Mouse (Mus musculus) hindbrain, postnatal 0 days (tissue): ENCODE measurements around the gene Ankrd44. TPM values are rescaled to one million over a fixed set of nuclear protein-coding genes. Genes with fewer than 3 reads are reported as not detected.
A peak's percentile ranks its signal among the peaks of the same experiment; 100 is the strongest.

Experiments used
- ATAC-seq: fragments of 200-750 bp; cut with Nextera tagmentation; 2 replicates; pipeline ENCODE4 v1.8.0; 2017; ENCODE audit warnings: mild to moderate bottlenecking, moderate TSS enrichment, moderate library complexity
- DNase-seq: peaks from one replicate; pipeline ENCODE4 v3.0.0-alpha.2; 2015; ENCODE audit warnings: low spot score
- H3K27ac ChIP-seq: fragments of 300-500 bp; sonication (generic); 2 replicates; pipeline ENCODE4 v1.5.1; 2014; ENCODE audit warnings: mild to moderate bottlenecking
- H3K27me3 ChIP-seq: fragments of 300-500 bp; sonication (generic); 2 replicates; pipeline ENCODE4 v1.6.1; 2014; ENCODE audit warnings: low read length, mixed read lengths; ENCODE audit not compliant: insufficient read depth
- H3K36me3 ChIP-seq: fragments of 300-500 bp; sonication (generic); 2 replicates; pipeline ENCODE4 v1.6.1; 2014; ENCODE audit warnings: low read length, mixed read lengths; ENCODE audit not compliant: insufficient read depth
- H3K4me1 ChIP-seq: fragments of 300-500 bp; sonication (generic); 2 replicates; pipeline ENCODE4 v1.6.1; 2014; ENCODE audit warnings: antibody characterized with exemption, low read length, mixed read lengths; ENCODE audit not compliant: insufficient read depth
- H3K4me2 ChIP-seq: fragments of 300-500 bp; sonication (generic); 2 replicates; pipeline ENCODE4 v1.6.1; 2014; ENCODE audit warnings: low read depth, mild to moderate bottlenecking, low read length, moderate library complexity, mixed read lengths
- H3K4me3 ChIP-seq: fragments of 300-500 bp; sonication (generic); 2 replicates; pipeline ENCODE4 v1.5.1; 2014; ENCODE audit warnings: low read length
- H3K9ac ChIP-seq: fragments of 300-500 bp; sonication (generic); replicated peaks from 2 replicates; pipeline ENCODE4 v1.6.1; 2014; ENCODE audit warnings: mild to moderate bottlenecking, low read length, moderate library complexity, mixed read lengths
- H3K9me3 ChIP-seq: fragments of 300-500 bp; sonication (generic); 2 replicates; pipeline ENCODE4 v1.6.1; 2016; ENCODE audit warnings: low read length, mixed read lengths
- CTCF ChIP-seq: IDR thresholded peaks from 2 replicates; pipeline ENCODE4 v1.5.1; 2016; ENCODE audit warnings: antibody characterized with exemption, control low read depth, low read depth
- WGBS: fragments of 180-500 bp; shearing (Covaris S2); extraction: QIAGEN DNeasy Blood & Tissue Kit; methylation state at CpG from one replicate; pipeline ENCODE4 v1.1.7; 2014; 5-methylcytosine and 5-hydroxymethylcytosine counted together
- polyA plus RNA-seq: library from polyadenylated mRNA; unstranded; fragments of >200 nt; fragmentation: Nextera tagmentation; extraction: Ambion mirVana; gene quantifications from 2 replicates; pipeline ENCODE4 v1.2.1, GENCODE M21; 2015
- total RNA-seq: library from RNA; depleted of rRNA; stranded (reverse); fragments of >200 nt; gene quantifications from 2 replicates; pipeline ENCODE4 v1.2.3, GENCODE M21; 2014

Ankrd44 gene
- total and polyA plus RNA-seq, 2 experiments from 2014 or later, result 13.7 to 82.9 TPM

- no peak for TF ChIP-seq CTCF
- Histone ChIP-seq H3K4me2 (no peak overlapping the region), H3K4me1 (no peaks in the 10 kb centered on the region), H3K4me3 (no peak overlapping the region), H3K36me3 (no peaks in the 10 kb centered on the region), H3K27ac (no peak overlapping the region), H3K9ac (no peak overlapping the region), H3K9me3 (no peaks in the 10 kb centered on the region), H3K27me3 (no peaks in the 10 kb centered on the region)
- DNase-seq (no peak), ATAC-seq (no peak)
- 90% methylated on average over 1 of the region's 1 CpGs for WGBS
These were observed 6.4 kb upstream of the Ankrd44 start for GRCm38 (mm10) chr1:54932456-54933115.

- Histone ChIP-seq H3K27ac (no peak overlapping the region), H3K9me3 (no peaks in the 10 kb centered on the region), H3K4me2 (no peak overlapping the region), H3K36me3 (no peaks in the 10 kb centered on the region), H3K9ac (no peak overlapping the region), H3K27me3 (no peaks in the 10 kb centered on the region), H3K4me3 (no peak overlapping the region), H3K4me1 (no peaks in the 10 kb centered on the region)
- TF ChIP-seq CTCF, result no peak
- DNase-seq (no peak), ATAC-seq (no peak)
- WGBS, result 88% methylated on average over 5 of the region's 5 CpGs
These were observed 5.0 kb upstream of the Ankrd44 start for GRCm38 (mm10) chr1:54931231-54931630.

- DNase-seq (no peak), ATAC-seq (no peak)
- no peak for TF ChIP-seq CTCF
- H3K9ac ChIP-seq, result no peak overlapping the region
- no peak overlapping the region for H3K27ac ChIP-seq
- 68% methylated on average over 8 of the region's 8 CpGs for WGBS
- no peaks in the 10 kb centered on the region for H3K4me1 ChIP-seq
- no peaks in the 10 kb centered on the region for H3K27me3 ChIP-seq
- H3K36me3 ChIP-seq, result no peaks in the 10 kb centered on the region
- no peak overlapping the region for H3K4me2 ChIP-seq
- H3K9me3 ChIP-seq, result no peaks in the 10 kb centered on the region
- no peak overlapping the region for H3K4me3 ChIP-seq
These were observed 4.5 kb upstream of the Ankrd44 start for GRCm38 (mm10) chr1:54930670-54931200.

- no peaks in the 10 kb centered on the region for H3K9me3 ChIP-seq
- TF ChIP-seq CTCF, result no peak
- peak overlapping the region; percentile 93 for H3K27ac ChIP-seq
- peak; percentile 20 for DNase-seq
- no peaks in the 10 kb centered on the region for H3K36me3 ChIP-seq
- peak overlapping the region; percentile 86 for H3K4me3 ChIP-seq
- H3K9ac ChIP-seq, result peak overlapping the region; percentile 91
- peaks cover 11% of the 10 kb centered on the region for H3K4me1 ChIP-seq
- H3K27me3 ChIP-seq, result no peaks in the 10 kb centered on the region
- peak; percentile 10; the same call in 1 of the 2 replicates for ATAC-seq
- H3K4me2 ChIP-seq, result peak overlapping the region; percentile 82
- 1% methylated on average over 24 of the region's 30 CpGs for WGBS
These were observed 694 bp downstream of the Ankrd44 start for GRCm38 (mm10) chr1:54925451-54925934.

- Histone ChIP-seq H3K27ac (no peak overlapping the region), H3K4me1 (peaks cover 11% of the 10 kb centered on the region), H3K4me2 (peak overlapping the region; percentile 82), H3K4me3 (peak overlapping the region; percentile 86), H3K9me3 (no peaks in the 10 kb centered on the region), H3K27me3 (no peaks in the 10 kb centered on the region), H3K36me3 (no peaks in the 10 kb centered on the region), H3K9ac (peak overlapping the region; percentile 91)
- TF ChIP-seq CTCF, result no peak
- no peak for DNase-seq
- ATAC-seq, result no peak
- WGBS, result 52% methylated on average over 7 of the region's 7 CpGs
These were observed 1.4 kb downstream of the Ankrd44 start for GRCm38 (mm10) chr1:54924760-54925159.

GRCm38 (mm10) chr1:54924309-54924685, 1.9 kb downstream of the Ankrd44 start:
- Histone ChIP-seq H3K4me3 (peak overlapping the region; percentile 86; the same call in 1 of the 2 replicates), H3K27me3 (no peaks in the 10 kb centered on the region), H3K9ac (no peak overlapping the region), H3K27ac (no peak overlapping the region), H3K9me3 (no peaks in the 10 kb centered on the region), H3K4me2 (peak overlapping the region; percentile 82), H3K4me1 (peaks cover 11% of the 10 kb centered on the region), H3K36me3 (no peaks in the 10 kb centered on the region)
- no peak for TF ChIP-seq CTCF
- ATAC-seq, result no peak
- 85% methylated on average over 4 of the region's 4 CpGs for WGBS
- no peak for DNase-seq
